Mouse (Mus musculus) forelimb bud, embryonic 11.5 days (tissue): ENCODE results near the gene Pts.
A peak's percentile ranks its signal among the peaks of the same experiment; 100 is the strongest.

ENCODE experiments used
- DNase-seq: peaks from one replicate; pipeline ENCODE4 v3.0.0-alpha.2; 2012; ENCODE audit warnings: low read depth, low spot score

Gene Pts

DNA sequence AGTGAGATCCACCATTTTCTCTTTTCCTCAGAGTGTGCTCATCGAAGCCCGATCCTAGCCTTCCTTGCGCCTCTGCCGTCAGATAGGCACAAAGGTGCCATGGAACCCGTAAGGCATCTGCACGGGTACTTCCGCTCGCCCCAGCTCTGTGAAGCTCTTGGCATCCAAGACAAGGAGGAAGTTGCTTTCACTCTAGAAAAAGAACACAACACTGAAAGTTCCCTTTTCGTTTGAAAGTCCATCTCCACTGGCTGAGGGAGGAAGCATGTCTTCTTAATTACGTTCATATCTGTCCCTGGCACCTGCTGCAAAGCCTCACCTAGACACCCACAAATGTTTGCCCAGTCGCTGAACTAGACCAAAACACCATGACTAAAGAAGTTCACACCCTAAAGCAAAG lies 4.8 kb upstream of the Pts start:
- DNase-seq, result no peak

GRCm38 (mm10) chr9:50530890-50531289 lies 2.4 kb upstream of the Pts start:
- no peak for DNase-seq

- DNase-seq, result no peak
Observed at GRCm38 (mm10) chr9:50527860-50528259, 664 bp downstream of the Pts start.

DNA sequence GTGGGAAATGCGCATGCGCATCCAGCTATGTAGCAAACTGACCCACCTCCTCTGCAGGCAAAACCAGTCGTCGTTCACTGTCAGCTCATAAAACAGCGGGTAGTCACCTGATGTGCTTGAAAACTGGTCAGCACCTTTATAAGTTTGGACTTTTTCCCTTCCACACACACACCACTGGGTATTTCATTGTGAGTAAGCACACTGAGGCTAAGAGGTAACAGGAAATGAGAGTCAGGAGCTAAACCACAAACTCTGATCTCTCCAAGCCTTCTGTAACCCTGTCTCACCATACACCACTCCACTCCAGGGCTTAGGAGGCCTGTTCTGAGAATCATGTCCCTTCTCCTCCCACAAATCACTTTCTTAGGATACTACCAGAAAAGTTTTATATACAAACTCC lies 2.9 kb downstream of the Pts start:
- DNase-seq, result no peak

DNA sequence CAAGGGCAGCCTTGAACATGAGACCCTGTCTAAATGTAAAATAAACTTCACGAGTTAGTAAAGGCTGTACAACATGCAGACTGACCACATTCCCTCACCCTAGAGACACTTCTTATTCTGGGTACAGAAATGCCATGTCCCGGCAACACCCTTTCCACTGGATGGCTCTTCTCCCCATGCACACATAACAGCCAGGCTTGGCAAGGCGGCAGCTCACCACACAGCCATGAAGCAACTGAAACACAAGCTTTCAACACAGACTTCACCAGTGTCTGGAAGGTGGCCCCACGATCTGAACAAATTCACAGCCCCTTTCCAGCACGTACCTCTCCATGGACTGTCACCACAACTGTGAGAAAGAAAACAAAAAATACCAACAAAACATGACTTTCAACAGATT lies 3.6 kb downstream of the Pts start:
- DNase-seq, result no peak

- DNase-seq, result no peak
Observed at GRCm38 (mm10) chr9:50522574-50522973, 6.0 kb downstream of the Pts start.

- DNase-seq, result no peak
Observed at GRCm38 (mm10) chr9:50521562-50521961, 7.0 kb downstream of the Pts start.

DNA sequence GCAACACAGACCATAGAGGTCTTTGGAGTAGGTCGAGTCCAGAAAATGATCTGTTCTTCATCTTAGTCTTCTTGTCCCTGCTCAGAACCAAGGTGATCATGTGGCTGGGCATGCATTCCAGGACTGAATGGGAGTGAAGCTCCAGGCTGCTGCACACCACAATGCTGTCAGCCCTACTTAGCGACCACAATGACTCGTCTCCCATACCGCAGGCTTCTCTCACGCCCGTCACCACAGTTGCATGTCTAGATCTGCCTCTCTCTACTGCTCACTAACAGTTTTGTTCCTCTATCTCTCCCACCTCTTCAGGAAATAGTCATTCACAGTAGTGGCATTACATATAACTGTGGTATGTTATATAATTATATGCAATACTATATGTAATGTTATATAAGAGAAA lies 7.8 kb downstream of the Pts start:
- no peak for DNase-seq

DNA sequence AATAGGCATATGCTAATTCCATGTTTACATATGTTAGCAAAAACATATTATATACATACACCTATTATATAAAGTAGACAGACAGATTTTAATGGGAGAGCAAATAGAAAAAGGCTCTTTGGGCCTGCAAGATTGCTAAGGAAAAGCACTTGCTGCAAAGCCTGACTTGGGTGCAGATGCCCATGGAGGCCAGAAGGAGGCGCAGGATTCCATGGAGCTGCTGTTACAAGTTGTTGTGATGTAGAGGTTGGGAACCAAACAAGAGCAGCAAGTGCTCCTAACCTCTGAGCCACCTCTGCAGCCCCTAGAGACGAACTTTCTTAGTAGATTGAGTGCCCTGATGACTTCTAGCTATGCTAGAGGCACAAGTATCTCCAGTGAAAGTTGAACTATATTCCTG lies 9.7 kb downstream of the Pts start:
- DNase-seq, result peak; percentile 24

DNA sequence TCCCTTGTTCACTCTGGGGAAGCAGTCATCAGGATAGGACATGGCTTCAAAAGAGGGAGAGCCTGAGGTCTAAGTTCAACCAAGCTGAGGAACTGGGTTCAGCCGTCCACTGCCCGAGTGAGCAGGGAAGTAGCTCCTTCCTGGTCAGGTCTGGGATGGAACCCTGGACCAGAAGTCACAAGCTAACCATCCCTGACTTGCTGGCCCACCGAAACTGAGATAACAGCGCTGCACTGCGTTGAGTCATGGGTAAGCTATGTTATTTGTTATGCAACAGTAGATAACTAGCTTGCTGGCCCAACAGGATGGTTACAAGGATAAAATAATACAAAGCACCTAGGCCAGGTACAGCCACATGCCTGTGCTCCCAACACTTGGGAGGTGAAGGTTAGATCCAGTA lies 13.1 kb downstream of the Pts start:
- DNase-seq, result no peak

DNA sequence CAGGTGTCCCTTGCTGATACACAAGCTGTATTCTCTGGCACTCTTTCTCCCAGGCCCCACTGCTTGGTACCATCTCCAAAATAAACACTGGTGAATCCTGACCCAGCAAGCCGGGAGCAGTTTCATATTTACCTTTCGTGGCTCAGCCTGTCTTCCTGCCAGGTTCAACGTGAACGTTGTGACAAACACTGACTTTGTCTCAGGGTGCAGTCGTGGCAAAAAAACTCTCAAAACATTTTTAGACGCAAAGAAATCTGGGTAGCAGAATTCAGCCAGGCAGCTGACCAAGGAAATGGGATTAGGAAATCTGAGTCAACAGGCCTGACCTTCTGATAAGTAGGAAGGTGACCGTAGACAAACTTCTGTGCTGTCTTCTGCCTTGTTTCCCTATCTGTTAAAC lies 21.0 kb downstream of the Pts start:
- DNase-seq, result no peak

GRCm38 (mm10) chr9:50505405-50505804 lies 23.1 kb downstream of the Pts start:
- no peak for DNase-seq

GRCm38 (mm10) chr9:50502949-50503348 lies 25.6 kb downstream of the Pts start:
- DNase-seq, result no peak

DNA sequence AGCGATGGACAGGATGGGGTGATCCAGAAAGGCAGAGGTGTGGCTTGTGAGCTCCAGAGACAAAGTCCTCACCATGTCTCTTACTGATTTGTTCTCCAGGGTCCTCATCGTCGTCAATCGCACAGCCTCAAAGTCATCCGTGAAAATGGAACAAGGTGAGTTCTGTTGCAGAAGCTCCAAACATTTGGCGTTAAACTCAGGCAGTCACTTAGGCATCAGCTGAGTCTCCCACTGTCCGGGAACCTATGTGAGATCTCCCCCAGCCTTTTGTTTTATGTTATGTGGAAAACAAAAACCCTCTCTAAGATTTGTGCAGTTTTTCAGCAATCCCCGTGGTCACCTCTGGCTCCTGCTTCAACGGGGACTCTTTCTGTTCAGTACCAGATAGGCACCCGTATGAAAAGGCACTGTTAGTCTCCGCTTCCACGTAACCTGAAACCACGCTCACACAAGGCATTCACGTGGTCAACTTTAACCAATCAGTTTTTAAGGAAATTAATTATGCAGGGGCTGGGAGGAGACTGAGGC lies 27.5 kb downstream of the Pts start:
- peak; percentile 82 for DNase-seq

DNA sequence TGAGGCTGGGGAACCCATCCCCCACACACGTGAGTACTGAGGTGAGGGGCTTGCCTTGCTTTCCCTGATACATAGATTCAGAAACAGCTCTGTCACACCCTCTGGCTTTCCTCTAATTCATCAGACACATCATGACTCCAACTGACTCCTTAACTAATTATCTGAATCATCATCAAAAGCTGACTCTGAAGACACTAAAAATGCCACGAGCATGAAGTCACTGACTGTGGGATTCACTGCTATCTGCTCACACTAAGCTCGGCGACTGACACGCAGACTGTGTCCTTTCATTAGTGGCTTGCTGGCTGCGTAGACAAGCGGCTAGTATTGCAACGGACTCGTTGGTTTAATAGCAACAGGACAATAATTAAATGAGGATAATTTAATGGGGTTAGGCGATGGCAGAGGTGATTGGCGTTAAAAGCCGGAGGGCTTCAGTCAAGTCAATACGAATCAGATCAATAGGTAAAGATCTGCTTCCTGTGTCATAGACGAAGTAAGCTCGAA lies 28.0 kb downstream of the Pts start:
- no peak for DNase-seq

GRCm38 (mm10) chr9:50499781-50500180 lies 28.7 kb downstream of the Pts start:
- DNase-seq, result no peak

- no peak for DNase-seq
Observed at GRCm38 (mm10) chr9:50498815-50499214, 29.7 kb downstream of the Pts start.

DNA sequence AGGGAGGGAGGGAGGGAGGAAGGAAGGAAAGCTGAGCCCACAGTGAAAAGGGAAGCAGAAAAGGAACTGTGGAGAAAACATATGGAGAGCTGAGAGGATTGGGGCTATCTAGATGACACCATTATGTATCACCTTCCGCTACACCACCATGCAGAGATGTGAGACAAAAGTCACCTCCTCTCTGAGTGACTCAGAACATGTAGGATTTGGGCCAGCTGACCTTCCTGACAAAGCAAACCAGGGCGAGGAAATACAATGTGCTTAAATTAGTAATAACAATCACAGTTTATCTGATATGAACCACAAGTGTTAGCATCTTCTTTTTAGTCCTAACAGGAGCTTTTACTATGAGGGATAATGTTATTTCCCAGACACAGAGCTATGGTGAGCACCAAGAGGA lies 31.0 kb downstream of the Pts start:
- no peak for DNase-seq

DNA sequence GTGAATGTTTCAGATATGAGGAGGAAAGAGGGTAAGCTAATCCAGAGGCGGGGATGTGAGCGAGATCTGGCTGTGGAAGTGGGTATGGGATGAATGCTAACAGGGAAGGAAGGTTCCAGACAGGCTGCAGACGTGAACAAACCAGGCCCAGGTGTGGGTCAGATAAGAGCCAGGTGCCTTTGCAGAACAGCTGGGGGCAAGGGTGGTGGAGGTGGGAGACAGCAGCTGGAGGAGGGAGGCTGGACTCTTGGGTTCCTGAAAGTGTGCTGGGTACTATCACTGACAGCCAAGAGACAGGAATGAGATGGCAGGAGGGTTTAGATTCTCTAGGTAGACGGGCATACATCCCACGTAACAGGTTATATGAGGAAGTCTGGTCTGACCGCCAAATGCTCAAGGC lies 31.4 kb downstream of the Pts start:
- DNase-seq, result no peak

- no peak for DNase-seq
Observed at GRCm38 (mm10) chr9:50496546-50496945, 32.0 kb downstream of the Pts start.

- no peak for DNase-seq
Observed at GRCm38 (mm10) chr9:50496151-50496505, 32.4 kb downstream of the Pts start.

GRCm38 (mm10) chr9:50495405-50496150 lies 32.9 kb downstream of the Pts start:
- no peak for DNase-seq

- no peak for DNase-seq
Observed at GRCm38 (mm10) chr9:50494311-50494710, 34.2 kb downstream of the Pts start, which contains the start of gene Plet1. TSS of gene Plet1 (plus strand) at chr9:50494525.

- DNase-seq, result no peak
Observed at GRCm38 (mm10) chr9:50493777-50494176, 34.7 kb downstream of the Pts start.
